Mouse (Mus musculus): ENCODE data around the gene Panx2. TPM values are rescaled to one million over a fixed set of nuclear protein-coding genes. Genes with fewer than 3 reads are reported as not detected.

The Panx2 gene
- polyA plus RNA-seq, 1 experiment = not detected

DNA sequence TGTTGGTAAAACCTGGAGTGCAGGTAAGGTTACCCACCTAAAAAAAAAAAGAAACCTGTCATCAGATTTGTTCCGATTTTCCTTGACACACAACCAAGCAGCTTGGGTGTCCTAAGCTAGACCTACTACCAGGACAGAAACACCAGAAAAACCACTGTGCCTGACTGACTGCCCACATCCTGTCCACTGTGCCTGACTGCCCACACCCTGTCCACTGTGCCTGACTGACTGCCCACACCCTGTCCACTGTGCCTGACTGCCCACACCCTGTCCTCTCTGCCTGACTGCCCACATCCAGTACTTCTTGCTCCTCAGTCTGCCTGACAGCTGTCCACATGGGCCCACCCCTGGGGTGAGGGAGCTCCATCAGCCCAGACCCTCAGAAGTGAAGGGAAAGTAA lies 47.4 kb downstream of the Panx2 start:
- Histone ChIP-seq H3ac (ENCODE audit: control insufficient read depth, insufficient read length) (no peak overlapping the region), H3K36me3 (ENCODE audit: control insufficient read depth, insufficient read depth) (peaks cover 39% of the 10 kb centered on the region), H3K4me3 (no peak overlapping the region), H3K4me2 (ENCODE audit: low read depth) (peak overlapping the region; percentile 10), H3K79me2 (ENCODE audit: control insufficient read depth, insufficient read depth) (no peaks in the 10 kb centered on the region), H3K27me3 (ENCODE audit: control insufficient read depth, insufficient read depth, insufficient read length) (no peaks in the 10 kb centered on the region)
- no peak for TF ChIP-seq SRF (IDR thresholded peaks at IDR 0.05; ENCODE audit: control insufficient read depth, insufficient read length, low read depth)
- TF ChIP-seq POLR2A (IDR thresholded peaks at IDR 0.05; ENCODE audit: insufficient read length, low read depth) = no peak
- TF ChIP-seq TCF12 (IDR thresholded peaks at IDR 0.05; ENCODE audit: insufficient read depth, poor library complexity, severe bottlenecking) = no peak
- no peak for TF ChIP-seq REST (IDR thresholded peaks at IDR 0.05; ENCODE audit: insufficient read depth, insufficient read length)
- TF ChIP-seq CEBPB (IDR thresholded peaks at IDR 0.05; ENCODE audit: insufficient read depth, poor library complexity, severe bottlenecking) = no peak
- no peak for TF ChIP-seq E2F4 (IDR thresholded peaks at IDR 0.05; ENCODE audit: insufficient read depth)
- no peak for TF ChIP-seq TCF3 (IDR thresholded peaks at IDR 0.05; ENCODE audit: insufficient read length, low read depth)
- TF ChIP-seq MAX (IDR thresholded peaks at IDR 0.05; ENCODE audit: low read depth) = no peak
- peak; percentile 41 for TF ChIP-seq POLR2AphosphoS2 (IDR thresholded peaks at IDR 0.05; ENCODE audit: insufficient read length, low read depth)
- peak in 1 of 3 experiments; percentile 48 for TF ChIP-seq MYOG (IDR thresholded peaks at IDR 0.05; ENCODE audit: control insufficient read depth in 1 of 3, insufficient read depth in 1 of 3, insufficient read length in 2 of 3, low read depth in 2 of 3)
- peak in 2 of 3 experiments; percentile 37 to 47 for TF ChIP-seq MYOD1 (IDR thresholded peaks at IDR 0.05; ENCODE audit: control insufficient read depth in 1 of 3, insufficient read length in 2 of 3, low read depth in 2 of 3)
- no peak for TF ChIP-seq USF1 (IDR thresholded peaks at IDR 0.05; ENCODE audit: low read depth)

DNA sequence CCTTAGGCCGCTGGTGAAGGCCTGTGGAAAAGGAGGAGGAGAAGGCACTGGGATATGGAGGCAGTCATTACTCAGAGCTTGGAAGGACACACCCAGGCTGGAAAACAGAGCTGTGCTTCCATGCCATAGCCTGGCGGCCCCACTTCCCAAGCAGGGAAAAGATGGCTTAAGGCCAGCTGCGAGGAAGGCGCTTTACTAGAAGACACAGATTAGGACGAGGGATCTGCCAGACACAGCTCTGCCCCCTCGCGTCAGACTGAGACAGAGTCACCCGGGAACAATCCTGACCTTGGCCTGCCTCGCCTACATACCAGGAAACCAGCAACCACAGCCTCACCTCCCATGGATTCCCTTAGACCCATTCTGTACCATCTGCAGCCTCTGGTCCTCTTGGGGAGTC lies 50.6 kb downstream of the Panx2 start:
- Histone ChIP-seq H3K4me2 (ENCODE audit: low read depth) (peak overlapping the region; percentile 22), H3ac (ENCODE audit: control insufficient read depth, insufficient read length) (no peak overlapping the region), H3K36me3 (ENCODE audit: control insufficient read depth, insufficient read depth) (peaks cover 45% of the 10 kb centered on the region), H3K27me3 (ENCODE audit: control insufficient read depth, insufficient read depth, insufficient read length) (no peaks in the 10 kb centered on the region), H3K4me3 (no peak overlapping the region), H3K79me2 (ENCODE audit: control insufficient read depth, insufficient read depth) (no peaks in the 10 kb centered on the region)
- TF ChIP-seq REST (IDR thresholded peaks at IDR 0.05; ENCODE audit: insufficient read depth, insufficient read length) (no peak), MAX (IDR thresholded peaks at IDR 0.05; ENCODE audit: low read depth) (no peak), POLR2A (IDR thresholded peaks at IDR 0.05; ENCODE audit: insufficient read length, low read depth) (no peak), USF1 (IDR thresholded peaks at IDR 0.05; ENCODE audit: low read depth) (no peak), TCF3 (IDR thresholded peaks at IDR 0.05; ENCODE audit: insufficient read length, low read depth) (no peak), POLR2AphosphoS2 (IDR thresholded peaks at IDR 0.05; ENCODE audit: insufficient read length, low read depth) (peak; percentile 14), SRF (IDR thresholded peaks at IDR 0.05; ENCODE audit: control insufficient read depth, insufficient read length, low read depth) (peak; percentile 13), TCF12 (IDR thresholded peaks at IDR 0.05; ENCODE audit: insufficient read depth, poor library complexity, severe bottlenecking) (no peak), E2F4 (IDR thresholded peaks at IDR 0.05; ENCODE audit: insufficient read depth) (no peak), MYOD1 (IDR thresholded peaks at IDR 0.05; ENCODE audit: control insufficient read depth in 1 of 3, insufficient read length in 2 of 3, low read depth in 2 of 3) (no peak)

DNA sequence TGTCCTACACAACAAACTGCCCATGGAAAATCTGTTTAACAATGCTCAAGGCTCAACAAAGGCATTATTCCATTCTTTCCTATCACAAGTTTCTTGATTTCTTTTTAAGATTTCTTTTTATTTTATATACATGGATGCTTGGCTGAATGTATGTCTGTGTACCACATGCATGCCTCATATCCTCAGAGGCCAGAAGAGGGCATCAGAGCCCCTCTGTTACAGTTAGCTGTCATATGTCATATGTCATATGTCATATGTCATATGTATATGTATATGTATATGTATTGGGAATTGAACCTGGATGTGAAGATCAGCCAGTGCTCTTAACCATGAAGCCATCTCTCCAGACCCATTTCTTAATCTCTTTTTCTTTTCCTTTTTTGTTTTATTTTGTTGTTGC lies 58.5 kb downstream of the Panx2 start:
- H3K36me3 ChIP-seq (ENCODE audit: control insufficient read depth, insufficient read depth) = peaks cover 46% of the 10 kb centered on the region
- no peak overlapping the region for H3K4me3 ChIP-seq
- H3K79me2 ChIP-seq (ENCODE audit: control insufficient read depth, insufficient read depth) = peaks cover 50% of the 10 kb centered on the region
- H3K4me2 ChIP-seq (ENCODE audit: low read depth) = no peak overlapping the region
- no peaks in the 10 kb centered on the region for H3K27me3 ChIP-seq (ENCODE audit: control insufficient read depth, insufficient read depth, insufficient read length)
- no peak for TF ChIP-seq MYOG (IDR thresholded peaks at IDR 0.05; ENCODE audit: control insufficient read depth in 1 of 3, insufficient read depth in 1 of 3, insufficient read length in 2 of 3, low read depth in 2 of 3)
- no peak for TF ChIP-seq MAX (IDR thresholded peaks at IDR 0.05; ENCODE audit: low read depth)
- TF ChIP-seq E2F4 (IDR thresholded peaks at IDR 0.05; ENCODE audit: insufficient read depth) = no peak
- TF ChIP-seq TCF3 (IDR thresholded peaks at IDR 0.05; ENCODE audit: insufficient read length, low read depth) = no peak
- no peak overlapping the region for H3ac ChIP-seq (ENCODE audit: control insufficient read depth, insufficient read length)

DNA sequence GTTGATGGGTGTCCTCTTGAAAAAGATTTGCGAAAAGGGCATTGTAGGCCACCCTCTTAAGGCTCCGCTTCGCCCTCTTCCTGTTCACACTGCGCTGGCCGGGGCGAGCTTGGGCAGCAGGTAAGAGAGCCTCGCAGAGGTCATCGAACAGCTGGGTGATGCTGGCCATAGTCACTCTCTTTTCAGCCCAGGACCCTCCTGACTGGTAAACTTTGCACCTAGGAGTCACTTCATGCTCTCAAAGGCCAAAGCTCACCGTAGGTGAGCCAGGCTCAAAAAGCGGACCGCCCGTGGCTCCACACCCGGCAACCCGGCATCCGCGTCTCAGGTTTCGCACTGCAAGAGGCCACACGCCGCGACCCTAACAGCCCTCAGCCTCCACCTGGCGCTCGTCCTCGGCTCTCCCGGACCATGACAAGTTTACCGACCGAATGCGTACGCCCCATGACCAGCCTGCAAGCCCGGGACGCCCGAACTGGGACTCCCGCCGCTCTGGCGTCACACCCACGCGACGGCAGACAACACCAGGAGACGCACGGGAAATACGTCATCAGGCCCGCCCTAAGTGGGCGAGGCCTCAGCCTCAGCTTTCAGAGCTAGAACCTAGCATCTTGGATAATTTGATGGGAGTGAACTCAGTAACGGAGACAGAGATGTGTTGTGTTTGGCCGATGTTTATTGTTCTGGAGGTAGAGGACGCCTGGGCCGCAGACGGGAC lies 63.3 kb downstream of the Panx2 start, which contains the start of gene Tubgcp6:
Gene Tubgcp6 (minus strand): TSS at position 464 of the 718 bp plus-strand sequence.
- TF ChIP-seq USF1 (IDR thresholded peaks at IDR 0.05; ENCODE audit: low read depth) (no peak), MYOD1 (IDR thresholded peaks at IDR 0.05; ENCODE audit: control insufficient read depth in 1 of 3, insufficient read length in 2 of 3, low read depth in 2 of 3) (no peak), POLR2AphosphoS2 (IDR thresholded peaks at IDR 0.05; ENCODE audit: insufficient read length, low read depth) (peak; percentile 96), TCF12 (IDR thresholded peaks at IDR 0.05; ENCODE audit: insufficient read depth, poor library complexity, severe bottlenecking) (no peak), POLR2A (IDR thresholded peaks at IDR 0.05; ENCODE audit: insufficient read length, low read depth) (peak; percentile 94), SRF (IDR thresholded peaks at IDR 0.05; ENCODE audit: control insufficient read depth, insufficient read length, low read depth) (peak; percentile 96), TCF3 (IDR thresholded peaks at IDR 0.05; ENCODE audit: insufficient read length, low read depth) (no peak), MYOG (IDR thresholded peaks at IDR 0.05; ENCODE audit: control insufficient read depth in 1 of 3, insufficient read depth in 1 of 3, insufficient read length in 2 of 3, low read depth in 2 of 3) (peak in 1 of 3 experiments; percentile 45), MAX (IDR thresholded peaks at IDR 0.05; ENCODE audit: low read depth) (no peak), CEBPB (IDR thresholded peaks at IDR 0.05; ENCODE audit: insufficient read depth, poor library complexity, severe bottlenecking) (no peak), E2F4 (IDR thresholded peaks at IDR 0.05; ENCODE audit: insufficient read depth) (peak; percentile 91), REST (IDR thresholded peaks at IDR 0.05; ENCODE audit: insufficient read depth, insufficient read length) (no peak)
- H3K4me3 ChIP-seq = peak within 1 kb of the TSS; percentile 91
- peak within 1 kb of the TSS; percentile 51 for H3ac ChIP-seq (ENCODE audit: control insufficient read depth, insufficient read length)
- peaks cover 45% of the 10 kb centered on the region for H3K79me2 ChIP-seq (ENCODE audit: control insufficient read depth, insufficient read depth)
- H3K36me3 ChIP-seq (ENCODE audit: control insufficient read depth, insufficient read depth) = peaks cover 22% of the 10 kb centered on the region
- H3K27me3 ChIP-seq (ENCODE audit: control insufficient read depth, insufficient read depth, insufficient read length) = no peaks in the 10 kb centered on the region
- peak within 1 kb of the TSS; percentile 97 for H3K4me2 ChIP-seq (ENCODE audit: low read depth)

Other genes starting within 250 kb of the Panx2 start
- gene Alg12, start 240.4 kb upstream of the Panx2 start, polyA plus RNA-seq (2012; fragmentation: generic; extraction: Trizol) = 15.0 TPM
- 49.3 TPM for gene Creld2, start 240.1 kb upstream of the Panx2 start, polyA plus RNA-seq (2012; fragmentation: generic; extraction: Trizol)
- 26.9 TPM for gene Pim3, start 197.5 kb upstream of the Panx2 start, polyA plus RNA-seq (2012; fragmentation: generic; extraction: Trizol)
- gene Ttll8, start 105.3 kb upstream of the Panx2 start, polyA plus RNA-seq (2012; fragmentation: generic; extraction: Trizol) = not detected
- not detected for gene Mlc1, start 80.7 kb upstream of the Panx2 start, polyA plus RNA-seq (2012; fragmentation: generic; extraction: Trizol)
- not detected for gene Mov10l1, start 76.8 kb upstream of the Panx2 start, polyA plus RNA-seq (2012; fragmentation: generic; extraction: Trizol)
- 68.2 TPM for gene Trabd, start 15.4 kb downstream of the Panx2 start, polyA plus RNA-seq (2012; fragmentation: generic; extraction: Trizol)
- gene Selenoo, start 29.4 kb downstream of the Panx2 start, polyA plus RNA-seq (2012; fragmentation: generic; extraction: Trizol) = 23.8 TPM
- 15.0 TPM for gene Tubgcp6, start 63.4 kb downstream of the Panx2 start, polyA plus RNA-seq (2012; fragmentation: generic; extraction: Trizol)
- 11.7 TPM for gene Hdac10, start 69.0 kb downstream of the Panx2 start, polyA plus RNA-seq (2012; fragmentation: generic; extraction: Trizol)
- gene Mapk12, start 81.0 kb downstream of the Panx2 start, polyA plus RNA-seq (2012; fragmentation: generic; extraction: Trizol) = 35.0 TPM
- gene Mapk11, start 89.9 kb downstream of the Panx2 start, polyA plus RNA-seq (2012; fragmentation: generic; extraction: Trizol) = 9.1 TPM
- 278 TPM for gene Plxnb2, start 121.1 kb downstream of the Panx2 start, polyA plus RNA-seq (2012; fragmentation: generic; extraction: Trizol)
- 6.6 TPM for gene Dennd6b, start 136.8 kb downstream of the Panx2 start, polyA plus RNA-seq (2012; fragmentation: generic; extraction: Trizol)
- gene Ppp6r2, start 151.8 kb downstream of the Panx2 start, polyA plus RNA-seq (2012; fragmentation: generic; extraction: Trizol) = 43.6 TPM